Mouse (Mus musculus) retina, embryonic 14.5 days (tissue): ENCODE results near the gene Hectd3.

ENCODE experiments used
- DNase-seq: peaks from one replicate; pipeline ENCODE4 v3.0.0-alpha.2; 2015; ENCODE audit warnings: low spot score

The Hectd3 gene

GRCm38 (mm10) chr4:116995131-116995797 is at the start of gene Hectd3:
Hectd3 (plus strand) TSS chr4:116995317.
- DNase-seq: peak; percentile 82

DNA sequence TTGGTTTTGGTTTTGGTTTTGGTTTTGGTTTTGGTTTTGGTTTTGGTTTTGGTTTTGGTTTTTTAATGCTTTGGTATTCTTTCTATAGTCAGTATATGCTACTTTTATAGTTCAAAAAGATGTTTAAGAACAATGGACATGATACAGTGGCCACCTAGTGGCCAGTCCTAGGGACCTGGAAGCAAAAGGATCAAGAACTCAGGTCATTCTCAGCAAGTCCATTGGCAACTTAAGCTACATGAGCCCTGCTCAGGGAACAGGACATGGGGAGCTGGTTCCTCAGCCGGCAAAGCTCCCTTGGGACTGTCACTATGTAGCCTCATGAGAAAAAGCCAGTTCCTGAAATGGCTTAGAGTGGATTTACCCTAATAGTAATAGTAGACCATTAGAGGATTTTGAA is 43.5 kb upstream of the Hectd3 start:
- DNase-seq: peak; percentile 51

DNA sequence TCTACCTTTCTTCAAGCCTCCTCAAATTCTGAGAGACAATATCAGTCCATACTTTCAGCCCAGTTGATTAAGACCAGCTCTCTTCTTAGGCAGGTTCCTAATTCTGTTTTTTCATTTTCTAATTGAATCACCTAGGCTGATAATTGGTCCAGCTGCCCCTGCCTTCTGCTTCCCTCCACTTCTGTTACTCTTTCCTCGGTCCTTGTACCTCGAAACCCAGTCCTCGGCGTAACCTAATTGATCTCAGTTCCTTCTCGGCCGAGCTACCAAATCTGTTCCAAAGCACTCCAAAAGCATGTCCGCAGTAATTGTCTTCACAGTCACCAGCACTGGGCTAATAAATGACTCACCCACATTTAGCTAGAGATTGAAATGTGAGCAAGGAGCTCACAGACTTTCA is 40.2 kb upstream of the Hectd3 start:
- DNase-seq: no peak

- no peak for DNase-seq
Observed at GRCm38 (mm10) chr4:116976503-116976902, 18.6 kb upstream of the Hectd3 start.

- DNase-seq: no peak
Observed at GRCm38 (mm10) chr4:116985681-116986080, 9.4 kb upstream of the Hectd3 start.

- peak; percentile 72 for DNase-seq
Observed at GRCm38 (mm10) chr4:116986400-116987121, 8.6 kb upstream of the Hectd3 start.

GRCm38 (mm10) chr4:116987122-116987456 is 8.0 kb upstream of the Hectd3 start:
- no peak for DNase-seq

- no peak for DNase-seq
Observed at GRCm38 (mm10) chr4:116989731-116990130, 5.4 kb upstream of the Hectd3 start.

DNA sequence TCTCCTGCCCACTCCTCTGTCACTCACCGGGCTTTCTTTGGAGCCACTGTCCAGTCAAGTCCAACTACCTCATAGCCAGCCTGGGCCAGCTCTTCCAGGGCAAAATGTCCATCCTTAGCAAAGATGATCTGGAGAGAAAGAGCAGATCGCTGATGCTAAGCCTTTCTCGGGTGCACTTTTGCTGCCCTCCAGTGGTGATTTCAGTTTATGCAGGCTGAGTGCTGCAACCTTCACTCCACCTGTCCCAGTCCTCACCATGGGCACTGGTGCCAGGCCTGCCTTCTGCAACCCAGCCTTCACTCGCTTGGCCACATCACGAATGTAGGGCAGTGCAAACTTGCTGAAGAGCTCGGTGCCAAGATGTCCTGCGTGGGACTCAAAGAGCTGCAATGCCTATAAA is 3.8 kb upstream of the Hectd3 start:
- peak; percentile 94 for DNase-seq

DNA sequence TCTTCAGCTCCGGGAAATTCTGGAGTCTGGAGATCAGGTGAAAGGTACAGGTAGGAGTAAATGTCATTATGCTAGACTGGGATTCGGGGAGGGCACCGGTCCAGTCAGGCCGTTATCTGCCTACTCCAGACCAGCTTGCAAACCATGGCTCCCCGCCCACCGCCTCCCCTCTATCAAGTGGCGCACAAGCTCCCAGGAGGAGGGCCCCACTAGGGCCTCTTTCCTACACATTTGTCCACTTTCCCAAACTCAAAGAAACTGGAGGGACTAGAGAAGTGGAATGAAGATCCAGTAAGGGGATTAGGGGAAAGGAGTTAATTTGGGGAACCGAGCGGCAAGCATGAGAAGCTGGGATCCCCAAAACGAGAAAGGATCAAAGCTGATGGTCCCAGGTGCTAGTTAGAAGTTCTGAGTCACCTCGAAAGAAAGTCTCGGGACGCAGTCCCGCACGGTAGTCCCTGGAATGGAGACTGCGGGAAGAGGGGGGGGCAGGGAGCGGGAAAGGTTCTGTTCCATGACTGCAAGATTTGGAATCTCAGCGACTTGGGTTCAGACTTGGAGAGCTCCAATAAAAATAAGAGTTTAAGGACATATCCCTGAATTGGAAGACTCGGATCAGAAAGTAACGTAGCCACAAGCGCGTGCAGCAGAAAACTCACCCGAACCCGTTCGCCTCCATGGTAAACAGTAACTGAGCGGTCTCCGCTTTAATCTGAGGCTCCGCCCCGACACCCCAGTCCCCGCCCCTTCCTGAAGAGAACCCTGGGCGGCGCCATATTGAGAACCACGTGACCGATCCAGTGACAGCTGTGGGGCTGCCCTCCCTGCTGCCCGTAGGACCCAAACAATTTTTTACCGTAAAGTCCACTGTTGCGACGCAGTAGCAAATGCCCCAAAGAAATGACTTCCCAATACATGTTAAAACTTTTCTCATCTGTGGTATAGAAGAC is 1.2 kb upstream of the Hectd3 start, which contains the start of gene Urod:
Gene Urod (minus strand): TSS at position 742 of the 950 bp plus-strand sequence.
- peak; percentile 98 for DNase-seq

- DNase-seq: peak; percentile 63
Observed at GRCm38 (mm10) chr4:116995798-116996135, 650 bp downstream of the Hectd3 start.

- no peak for DNase-seq
Observed at GRCm38 (mm10) chr4:116999513-117000154, 4.5 kb downstream of the Hectd3 start.

- DNase-seq: no peak
Observed at GRCm38 (mm10) chr4:117001957-117002356, 6.8 kb downstream of the Hectd3 start.

DNA sequence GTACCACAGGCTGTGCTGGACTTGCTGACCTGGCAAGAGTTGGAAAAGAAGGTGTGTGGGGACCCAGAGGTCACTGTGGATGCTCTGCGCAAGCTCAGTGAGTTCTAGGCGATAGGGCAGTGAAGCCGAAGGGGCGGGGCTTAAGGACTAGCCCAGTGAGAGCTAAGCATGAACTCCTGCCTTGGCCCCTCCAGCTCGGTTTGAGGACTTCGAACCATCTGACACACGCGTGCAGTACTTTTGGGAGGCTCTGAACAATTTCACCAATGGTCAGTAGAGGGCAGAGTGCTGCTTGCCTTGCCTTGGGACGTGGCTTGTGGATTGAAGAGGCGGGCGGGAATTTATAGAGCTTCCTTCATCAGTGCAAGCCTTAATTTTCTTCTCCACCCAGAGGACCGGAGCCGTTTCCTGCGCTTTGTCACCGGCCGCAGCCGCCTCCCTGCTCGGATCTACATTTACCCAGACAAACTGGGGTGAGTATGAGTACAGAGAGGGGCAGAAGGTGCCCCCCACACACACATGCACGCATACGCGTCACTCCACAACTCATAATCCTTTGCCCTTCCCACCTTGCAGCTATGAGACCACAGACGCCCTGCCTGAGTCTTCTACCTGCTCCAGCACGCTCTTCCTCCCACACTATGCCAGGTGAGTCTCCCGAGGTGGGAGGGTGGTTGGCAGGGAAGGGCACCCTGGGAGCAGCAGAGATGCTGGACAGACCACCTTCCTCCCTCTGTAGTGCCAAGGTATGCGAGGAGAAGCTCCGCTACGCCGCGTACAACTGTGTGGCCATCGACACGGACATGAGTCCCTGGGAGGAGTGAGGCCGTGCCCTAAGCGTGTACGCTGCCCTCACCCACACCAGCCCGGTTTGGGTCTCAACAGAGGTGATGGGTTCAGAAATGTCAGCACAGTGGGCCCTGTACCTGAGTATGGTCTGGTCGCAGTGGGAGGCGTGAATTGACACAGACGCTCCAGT is 7.7 kb downstream of the Hectd3 start:
- DNase-seq: peak; percentile 86

GRCm38 (mm10) chr4:117004649-117005048 is 9.5 kb downstream of the Hectd3 start:
- DNase-seq: no peak

DNA sequence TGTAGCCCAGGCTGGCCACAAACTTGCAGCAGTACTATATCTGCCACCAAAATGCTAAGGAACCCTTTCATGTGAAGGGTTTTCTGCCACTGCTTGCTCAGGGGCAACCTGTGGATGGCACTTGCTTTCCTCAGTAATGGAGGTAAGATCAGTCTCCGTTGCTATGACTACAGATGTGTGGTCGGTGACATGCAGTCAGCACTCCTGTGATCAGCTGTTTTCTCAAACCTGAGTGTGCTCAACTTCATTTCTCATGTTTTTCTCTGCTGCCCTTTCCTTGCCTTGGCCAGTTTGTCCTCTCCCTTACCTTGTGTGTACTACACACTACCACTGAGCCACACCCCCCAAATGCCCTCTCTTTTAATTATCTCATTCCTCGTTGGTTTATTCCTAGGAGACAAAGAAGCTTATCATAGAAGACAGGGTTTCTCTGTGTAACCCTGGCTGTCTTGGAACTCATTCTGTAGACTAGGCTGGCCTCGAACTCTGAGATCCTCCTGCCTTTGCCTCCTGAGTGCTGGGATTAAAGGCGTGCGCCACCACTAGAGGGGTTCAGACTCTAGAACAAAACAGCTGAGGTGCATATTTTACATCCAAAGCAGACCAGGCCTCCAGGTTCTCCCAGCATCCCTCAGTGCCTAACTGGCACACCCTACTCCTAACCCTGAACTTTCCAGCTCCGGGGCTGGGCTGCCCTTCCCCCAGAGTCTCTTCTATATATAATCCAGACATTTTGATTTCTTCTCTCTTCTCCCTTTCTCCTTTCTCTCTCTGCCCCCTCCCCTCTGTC is 10.7 kb downstream of the Hectd3 start:
- no peak for DNase-seq

- DNase-seq: no peak
Observed at GRCm38 (mm10) chr4:117007058-117007457, 11.9 kb downstream of the Hectd3 start.

GRCm38 (mm10) chr4:117010231-117010630 is 15.1 kb downstream of the Hectd3 start:
- DNase-seq: no peak

- no peak for DNase-seq
Observed at GRCm38 (mm10) chr4:117013596-117013995, 18.5 kb downstream of the Hectd3 start.

GRCm38 (mm10) chr4:117014901-117015415 is 19.8 kb downstream of the Hectd3 start:
- DNase-seq: no peak
